Mouse (Mus musculus) CD4-positive helper T cell, adult 2 months (primary cell): Measurements from ENCODE around the gene Slc10a7.
"Not testable (repeated sequence)": the region's sequence is repeated elsewhere in the genome, so short reads cannot be mapped to it uniquely, and the experiment has no call there.

Source experiments
- DNase-seq: peaks from one replicate; pipeline ENCODE4 v3.0.0-alpha.2; 2012; ENCODE audit warnings: low read depth, missing footprints, low spot score

Gene Slc10a7

DNA sequence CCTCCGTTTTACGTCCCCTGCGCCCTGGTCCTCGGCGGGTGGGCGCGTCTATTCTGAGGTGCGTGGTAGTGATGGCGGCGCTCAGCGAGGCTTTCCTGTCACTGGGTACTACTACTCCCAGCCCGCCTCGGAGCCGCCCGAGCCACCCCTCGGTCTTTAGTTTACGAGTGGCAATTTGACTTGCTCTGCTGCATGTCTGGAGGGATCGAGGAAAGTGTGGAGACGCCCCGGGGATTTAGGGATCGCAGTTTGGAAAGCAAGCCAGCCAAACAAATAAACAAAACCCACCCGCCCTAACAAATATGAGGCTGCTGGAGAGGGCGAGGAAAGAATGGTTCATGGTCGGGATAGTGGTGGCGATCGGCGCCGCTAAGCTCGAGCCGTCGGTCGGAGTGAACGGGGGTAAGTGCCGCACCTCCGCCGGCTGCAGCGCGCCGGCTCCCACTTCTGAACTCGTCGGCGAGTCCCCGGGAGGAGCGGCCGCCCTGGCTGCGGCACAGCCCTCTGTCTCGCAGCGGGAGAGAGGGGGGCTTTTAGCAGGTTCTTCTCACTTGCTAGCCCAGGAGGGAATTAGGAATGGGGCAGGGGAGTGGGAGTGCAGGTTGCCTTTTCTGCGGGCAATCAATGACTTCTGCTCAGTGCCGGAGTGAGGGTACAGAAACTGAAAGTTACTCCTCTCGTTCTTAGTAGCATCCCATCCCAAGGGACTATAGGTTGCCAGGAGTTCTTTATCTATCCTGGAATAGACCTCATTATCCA is at the start of gene Slc10a7:
Slc10a7 (plus strand) TSS at position 74 of the 759 bp plus-strand sequence.
- DNase-seq, result peak; percentile 87

DNA sequence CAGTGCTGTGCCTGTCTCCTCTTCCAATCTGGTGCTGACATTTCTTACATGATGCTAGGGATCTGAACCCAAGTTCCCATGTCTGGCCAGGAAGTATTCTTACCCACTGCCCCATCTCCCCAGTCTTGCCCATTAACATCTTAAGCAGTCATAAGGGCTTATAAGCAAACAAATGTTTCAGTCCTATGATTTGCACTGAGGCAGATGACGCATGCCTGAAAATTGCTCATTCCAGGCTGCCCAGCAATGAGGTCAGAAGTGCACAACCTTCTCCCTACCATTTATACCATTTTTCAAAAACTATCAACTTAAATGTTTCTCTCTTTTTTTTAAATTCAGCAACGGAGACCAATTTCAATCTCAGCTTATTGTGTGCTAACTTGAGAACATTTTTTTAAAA is 45.2 kb upstream of the Slc10a7 start:
- DNase-seq, result no peak

DNA sequence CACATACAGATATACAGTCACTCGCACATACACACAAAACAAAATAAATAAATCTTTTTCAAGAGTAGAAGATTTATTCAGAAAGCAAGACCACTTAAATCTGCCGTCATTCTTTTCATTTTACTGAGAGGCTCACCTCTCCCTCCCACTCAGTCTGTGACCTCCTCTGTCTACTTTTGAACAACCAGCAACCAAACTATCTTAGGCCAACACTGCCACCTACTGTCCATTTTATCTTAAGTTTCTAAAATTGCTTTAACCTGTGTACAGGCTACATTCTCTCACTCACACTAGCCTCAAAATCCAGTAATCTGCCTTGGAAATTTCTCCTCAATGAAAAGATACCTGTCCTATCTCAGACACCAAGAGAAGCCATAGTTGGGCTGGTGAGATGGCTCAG is 41.3 kb upstream of the Slc10a7 start:
- peak; percentile 7 for DNase-seq

DNA sequence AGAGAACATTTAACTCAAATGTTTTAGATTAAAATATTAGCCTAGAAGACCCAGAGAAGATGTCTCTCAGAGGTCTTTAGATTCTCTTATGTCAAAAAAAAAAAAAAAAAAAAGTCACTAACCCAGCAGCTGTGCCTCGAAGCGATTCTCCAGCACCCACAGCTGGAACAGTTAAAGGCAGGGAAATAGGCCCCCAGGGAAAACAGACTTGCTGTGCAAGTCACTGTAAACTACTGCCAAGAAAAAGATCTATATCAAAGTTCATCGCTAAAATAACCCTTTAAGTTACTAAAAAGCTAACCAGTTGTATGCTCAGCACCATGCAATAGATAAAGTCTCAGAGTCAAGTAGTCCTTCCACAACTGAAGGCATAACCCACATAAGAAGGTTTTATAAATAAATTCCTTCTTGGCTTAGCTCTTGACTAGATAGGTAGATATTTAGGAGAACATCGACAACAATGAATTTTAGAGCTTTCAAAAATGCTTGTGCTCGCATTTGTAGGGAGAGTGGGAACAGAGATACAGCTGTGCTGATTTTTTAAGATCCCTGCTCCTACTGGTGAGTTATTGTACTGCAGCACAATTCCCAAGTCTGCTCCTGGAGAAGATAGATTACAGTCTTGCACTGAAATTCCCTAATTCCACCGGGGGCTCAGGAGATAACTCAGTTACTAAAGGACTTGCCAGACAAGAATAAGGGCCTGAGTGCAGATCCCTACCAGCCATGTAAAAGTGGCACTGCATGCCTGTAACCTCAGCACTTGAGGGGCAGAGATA is 31.9 kb upstream of the Slc10a7 start:
- no peak for DNase-seq

DNA sequence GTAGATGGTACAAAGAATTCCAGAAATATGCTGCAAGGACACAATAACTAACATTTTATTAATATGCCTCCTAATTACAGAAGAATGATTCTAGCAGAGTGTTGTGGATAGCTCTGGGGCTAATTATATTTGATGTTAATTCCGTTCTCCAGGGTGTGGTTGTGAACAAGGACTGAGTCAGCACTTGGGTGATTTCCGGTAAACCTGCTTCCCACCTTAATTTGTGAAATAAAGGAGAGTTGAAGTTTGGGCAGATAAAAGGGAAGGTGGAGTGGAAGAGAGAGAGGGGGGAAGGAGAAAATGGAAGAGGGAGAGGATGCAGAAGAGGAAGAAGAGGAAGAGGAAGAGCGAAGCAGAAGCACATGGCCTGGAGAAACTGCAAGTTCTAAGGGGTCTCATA is 19.4 kb upstream of the Slc10a7 start:
- DNase-seq, result no peak

DNA sequence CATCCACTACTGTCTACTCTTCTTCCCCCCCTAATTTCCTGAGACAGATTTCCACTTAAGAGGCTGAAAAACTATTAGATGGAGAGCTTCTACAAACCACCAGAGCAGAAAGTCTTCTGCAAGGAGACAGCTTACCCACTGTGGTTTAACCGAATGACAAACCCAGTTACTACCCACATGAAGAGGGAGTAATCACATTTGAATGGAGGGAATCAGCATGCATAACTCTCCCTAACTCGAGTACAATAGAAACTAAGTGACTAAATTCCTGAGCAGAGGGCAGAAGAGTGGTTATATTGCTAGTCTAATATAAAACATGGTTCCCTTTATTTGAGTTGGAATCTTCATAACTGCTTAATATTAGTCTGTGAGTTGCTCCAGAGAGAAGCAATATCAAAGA is 16.1 kb upstream of the Slc10a7 start:
- DNase-seq, result no peak

DNA sequence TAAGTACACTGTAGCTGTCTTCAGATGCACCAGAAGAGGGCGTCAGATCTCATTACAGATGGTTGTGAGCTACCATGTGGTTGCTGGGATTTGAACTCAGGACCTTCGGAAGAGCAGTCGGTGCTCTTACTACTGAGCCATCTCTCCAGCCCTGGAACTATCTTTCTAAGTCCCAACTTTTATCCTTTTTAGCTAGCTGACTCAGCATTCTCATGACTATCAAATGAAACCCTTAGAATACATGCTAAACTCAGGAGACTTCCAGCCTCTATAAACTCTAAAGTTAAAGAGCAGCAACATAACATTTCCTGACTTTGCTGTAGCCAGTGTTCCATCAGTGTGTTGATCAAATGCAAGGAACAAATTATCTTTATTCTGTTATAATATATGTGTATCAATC is 12.9 kb upstream of the Slc10a7 start:
- not testable (repeated sequence) for DNase-seq

DNA sequence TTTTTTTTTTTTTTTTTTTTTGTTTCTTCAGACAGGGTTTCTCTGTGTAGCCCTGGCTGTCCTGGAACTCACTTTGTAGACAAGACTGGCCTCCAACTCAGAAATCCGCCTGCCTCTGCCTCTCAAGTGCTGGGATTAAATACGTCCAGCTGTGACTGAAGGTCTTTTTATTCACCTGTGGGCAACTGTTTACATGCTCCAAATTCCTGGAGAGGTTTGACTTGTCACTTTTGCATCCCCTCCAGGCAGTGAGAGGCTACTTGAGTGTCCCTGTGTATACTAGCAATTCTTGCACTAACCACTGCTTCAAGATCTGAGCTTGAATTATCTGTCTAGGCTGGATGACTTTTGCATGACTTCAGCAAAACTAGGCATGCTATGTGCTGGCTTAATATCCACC is 6.4 kb upstream of the Slc10a7 start:
- DNase-seq, result no peak

DNA sequence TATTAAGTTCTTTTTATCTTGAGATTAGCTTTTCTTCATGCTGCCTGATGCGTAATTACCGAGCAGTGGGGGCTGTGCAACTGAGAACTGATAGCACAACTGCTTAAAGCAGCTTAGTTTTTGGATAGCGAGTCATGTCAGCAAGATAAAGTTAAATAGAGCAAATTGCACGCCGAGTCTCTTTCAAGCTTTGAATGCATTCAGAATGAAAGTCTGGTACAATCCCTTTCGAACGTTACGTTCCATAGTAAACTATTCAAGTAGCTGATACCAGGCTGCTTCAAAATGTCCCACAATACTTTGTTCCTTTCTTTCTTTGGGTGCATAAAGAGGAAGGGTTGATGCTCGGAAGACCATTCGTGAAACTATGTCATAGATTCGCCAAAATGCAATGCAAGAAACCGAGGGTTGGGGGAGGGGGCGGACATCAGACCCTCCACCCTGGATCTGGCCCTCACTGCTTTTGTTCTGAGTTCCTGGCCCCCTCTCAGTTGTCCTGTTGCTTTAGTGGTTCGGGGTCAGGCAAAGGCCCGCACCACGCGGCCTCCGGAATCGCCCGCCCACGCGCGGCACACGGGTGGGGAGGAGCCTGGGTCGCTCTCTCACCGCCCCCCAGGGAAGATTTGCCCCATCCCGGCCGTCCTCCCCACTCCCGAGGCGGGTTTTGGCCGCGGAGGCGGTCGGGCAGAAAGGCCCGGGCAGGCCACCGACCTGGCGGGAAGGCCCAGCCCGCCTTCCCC is 997 bp upstream of the Slc10a7 start:
- DNase-seq, result no peak

DNA sequence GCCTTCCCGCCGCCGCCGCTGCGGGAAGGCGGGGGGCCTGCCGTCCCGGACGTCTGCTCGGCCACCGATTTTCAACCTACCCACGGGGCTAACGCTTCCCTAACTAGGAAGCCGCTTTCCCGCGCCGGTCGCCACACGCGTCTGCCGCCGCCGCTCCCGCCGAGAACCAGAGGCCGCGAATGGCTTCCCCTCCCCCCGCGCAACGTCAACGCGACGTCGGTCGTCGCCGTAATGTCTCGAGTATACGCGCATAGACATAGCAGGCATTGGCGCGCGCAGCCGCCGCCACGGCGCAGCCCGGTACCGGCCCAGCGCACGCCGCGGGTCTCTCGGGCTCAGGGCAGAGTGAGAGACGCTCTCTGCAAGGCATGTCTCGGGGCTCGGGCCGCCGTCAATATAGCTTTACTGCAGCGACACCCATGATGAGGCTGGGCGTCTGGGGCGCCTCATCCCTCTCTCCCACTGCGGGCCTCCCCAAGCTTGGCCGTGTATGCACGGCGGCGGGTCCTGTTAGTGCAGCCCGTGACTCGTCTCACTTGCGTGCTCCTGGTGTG is 350 bp upstream of the Slc10a7 start, which contains the start of gene Rbmxl1:
Rbmxl1 (minus strand) TSS at position 180 of the 554 bp plus-strand sequence.
- DNase-seq, result peak; percentile 93

DNA sequence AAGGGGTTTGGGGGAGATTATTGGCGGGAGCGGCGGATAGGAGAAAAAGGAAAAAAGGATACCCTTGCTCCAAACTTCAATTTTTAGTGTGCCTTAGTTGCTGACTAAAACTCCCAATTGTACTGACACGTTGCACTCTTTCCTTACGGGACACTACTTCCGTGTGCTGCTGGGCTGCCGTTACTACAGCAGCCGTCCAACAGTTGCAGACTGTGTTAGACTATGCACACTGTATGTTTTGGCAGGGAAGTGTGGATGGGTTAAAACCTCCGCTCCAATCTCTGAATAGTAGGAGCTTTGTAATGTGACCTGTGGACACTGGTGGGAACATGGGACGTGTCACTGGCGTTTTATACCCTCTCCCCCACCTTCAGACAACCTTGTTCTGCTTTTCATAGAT is 948 bp downstream of the Slc10a7 start:
- peak; percentile 35 for DNase-seq

DNA sequence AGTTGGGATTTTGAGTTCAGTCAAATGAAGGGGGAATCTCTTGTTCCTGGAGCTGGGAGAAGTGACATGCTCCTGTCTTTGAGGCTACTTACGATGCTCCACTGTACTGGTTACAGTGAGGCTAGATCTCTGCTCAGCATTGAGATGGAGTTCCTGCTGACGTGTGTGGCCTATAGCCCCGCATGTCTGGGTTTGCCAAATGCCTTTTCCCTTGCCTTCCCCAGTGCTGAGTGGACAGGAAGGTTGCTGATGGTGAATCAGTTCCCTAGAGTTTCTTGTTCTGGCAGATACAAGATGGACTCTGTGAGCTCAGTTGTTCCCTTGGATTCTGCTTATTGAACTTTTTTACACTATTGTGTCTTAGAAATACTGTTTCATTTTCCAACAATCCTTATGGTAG is 1.8 kb downstream of the Slc10a7 start:
- no peak for DNase-seq

DNA sequence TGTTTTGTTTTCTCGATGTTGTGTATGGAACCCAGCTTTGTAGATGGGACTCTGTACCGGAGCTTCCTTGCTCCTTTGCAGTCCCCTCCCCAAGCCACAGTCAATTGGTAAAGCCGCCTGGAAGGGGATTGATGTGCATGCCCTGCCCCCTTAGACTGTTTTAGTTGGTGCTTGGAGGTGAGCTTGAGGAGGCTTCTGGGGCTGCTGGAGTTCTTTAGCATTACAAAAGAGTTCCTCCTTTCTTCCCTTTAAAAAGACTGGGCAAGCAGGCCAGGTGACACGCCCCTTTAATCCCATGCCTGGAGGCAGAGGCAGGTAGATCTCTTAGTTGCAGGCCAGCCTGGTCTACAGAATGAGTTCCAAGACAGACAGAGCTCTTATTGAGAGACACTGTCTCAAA is 4.0 kb downstream of the Slc10a7 start:
- no peak for DNase-seq

DNA sequence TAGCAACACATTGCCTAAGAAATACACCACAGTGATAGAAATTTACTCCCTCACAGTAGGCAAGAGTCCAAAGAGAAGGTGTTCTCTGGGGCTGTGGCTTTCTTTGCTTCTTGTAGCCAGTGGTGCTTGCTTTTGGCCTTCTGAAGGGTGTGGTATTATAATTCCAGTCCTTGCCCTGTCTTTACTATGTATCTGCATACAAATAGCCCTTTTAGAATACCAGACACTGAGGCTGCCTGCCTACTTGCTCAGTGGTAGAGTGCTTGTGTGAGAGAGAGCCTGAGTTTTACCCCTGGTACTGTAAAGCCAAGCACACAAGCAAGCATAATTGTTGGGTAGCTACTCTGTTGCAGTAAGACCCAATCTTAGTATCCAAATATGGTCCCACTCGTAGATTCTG is 5.6 kb downstream of the Slc10a7 start:
- no peak for DNase-seq

DNA sequence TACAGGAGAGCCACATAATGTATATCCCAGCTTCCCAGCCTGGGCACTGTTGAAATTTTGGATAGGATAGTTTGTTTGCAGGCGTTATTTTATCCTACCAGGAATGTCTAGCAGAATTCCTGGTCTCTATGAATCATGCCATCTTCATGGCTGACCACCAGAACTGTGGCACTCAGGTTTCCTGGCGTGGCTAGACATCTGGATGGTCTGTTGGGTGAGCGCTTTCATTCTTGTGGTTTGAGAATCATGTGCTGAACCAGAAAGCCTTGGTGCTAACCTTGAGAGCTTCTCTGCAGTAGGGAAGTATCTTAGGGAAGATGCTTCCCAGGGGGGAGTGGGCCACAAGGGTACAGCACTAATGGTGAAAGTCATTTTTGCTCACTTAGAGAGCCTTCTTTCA is 6.0 kb downstream of the Slc10a7 start:
- no peak for DNase-seq

DNA sequence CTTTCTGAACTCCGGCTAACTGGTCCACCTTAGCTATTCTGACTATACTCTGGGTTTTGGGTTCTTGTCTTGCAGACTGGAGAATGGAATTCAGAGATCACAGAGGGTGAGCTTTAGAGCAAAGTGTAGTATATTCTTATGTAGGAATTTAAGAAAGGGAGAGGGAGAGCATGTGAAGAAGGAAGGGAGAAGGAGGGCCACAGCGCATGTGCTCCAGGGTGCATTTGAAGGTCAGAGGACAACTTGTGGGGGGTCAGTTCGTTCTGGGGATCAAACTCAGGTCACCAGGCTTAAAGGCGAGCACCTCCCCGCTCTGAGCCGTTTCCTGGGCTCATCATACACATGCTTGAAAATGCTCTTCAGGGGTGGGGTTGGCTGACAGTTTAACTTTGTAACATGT is 24.8 kb downstream of the Slc10a7 start:
- no peak for DNase-seq

DNA sequence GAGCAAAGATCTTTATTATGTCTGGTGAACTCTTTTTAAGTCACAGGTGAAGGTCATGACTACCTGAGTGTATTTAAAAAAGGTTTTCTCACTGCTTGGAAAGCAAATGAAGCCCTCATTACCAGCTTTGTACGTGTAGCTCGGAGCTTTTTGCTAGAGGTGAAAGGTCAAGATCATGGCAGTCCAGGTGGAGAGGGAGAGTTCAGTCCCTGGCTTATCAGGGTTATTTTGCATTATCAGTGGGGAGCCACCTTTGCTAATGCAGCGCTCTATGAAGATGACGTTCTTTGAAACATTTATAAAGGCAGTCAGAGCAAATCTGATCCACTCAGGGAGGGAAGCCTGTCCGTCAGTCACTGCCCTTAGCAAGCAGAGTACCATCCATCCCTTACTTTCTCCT is 27.6 kb downstream of the Slc10a7 start:
- DNase-seq, result no peak

DNA sequence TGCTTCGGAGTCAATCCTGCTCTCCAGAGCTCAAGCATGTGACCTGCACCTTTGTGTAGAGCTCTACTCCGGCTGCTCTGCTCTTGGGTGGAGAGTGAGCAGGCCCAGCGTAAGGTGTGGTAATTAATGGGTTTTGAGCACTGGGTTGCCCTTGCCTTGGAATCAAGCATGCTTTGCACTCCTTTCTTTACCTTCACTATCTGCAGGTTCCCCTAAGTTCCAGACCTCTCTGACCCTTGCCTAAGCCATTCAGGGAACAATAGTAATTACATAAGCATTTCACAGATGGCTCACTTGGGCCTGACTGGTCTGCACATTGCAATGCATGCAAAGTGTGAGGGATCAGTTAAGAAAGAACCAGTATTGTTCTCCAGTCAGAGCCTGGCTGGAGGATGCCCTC is 28.6 kb downstream of the Slc10a7 start:
- DNase-seq, result no peak

DNA sequence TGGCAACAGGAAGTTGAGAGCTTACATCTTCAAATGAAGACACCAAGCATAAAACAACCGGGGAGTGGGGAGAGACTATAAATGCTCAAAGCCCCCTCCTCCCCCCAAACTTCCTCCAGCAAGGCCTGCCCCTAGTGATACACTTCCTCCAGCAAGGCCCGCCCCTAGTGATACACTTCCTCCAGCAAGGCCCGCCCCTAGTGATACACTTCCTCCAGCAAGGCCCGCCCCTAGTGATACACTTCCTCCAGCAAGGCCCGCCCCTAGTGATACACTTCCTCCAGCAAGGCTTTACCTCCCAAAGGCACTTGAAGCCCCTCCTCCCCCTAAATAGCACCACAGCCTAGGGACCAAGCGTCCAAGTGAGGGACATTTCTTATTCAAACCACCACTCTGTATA is 33.5 kb downstream of the Slc10a7 start:
- not testable (repeated sequence) for DNase-seq

DNA sequence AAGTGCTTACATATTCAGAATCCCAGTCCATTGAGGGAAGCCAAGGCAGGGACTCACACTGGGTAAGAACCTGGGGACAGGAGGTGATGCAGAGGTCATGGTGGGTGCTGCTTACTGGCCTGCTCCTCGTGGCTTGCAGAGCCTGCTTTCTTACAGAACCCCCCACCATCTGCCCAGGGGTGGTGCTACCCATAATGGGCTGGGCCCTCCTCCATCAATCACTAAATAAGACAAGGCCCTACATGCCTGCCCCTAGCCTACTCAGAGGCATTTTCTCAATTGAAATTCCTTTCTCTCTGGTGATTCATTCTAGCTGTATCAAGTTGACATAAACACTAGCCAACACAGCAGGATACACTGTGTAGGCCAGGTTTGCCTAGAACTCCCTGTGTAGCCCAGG is 34.5 kb downstream of the Slc10a7 start:
- no peak for DNase-seq

DNA sequence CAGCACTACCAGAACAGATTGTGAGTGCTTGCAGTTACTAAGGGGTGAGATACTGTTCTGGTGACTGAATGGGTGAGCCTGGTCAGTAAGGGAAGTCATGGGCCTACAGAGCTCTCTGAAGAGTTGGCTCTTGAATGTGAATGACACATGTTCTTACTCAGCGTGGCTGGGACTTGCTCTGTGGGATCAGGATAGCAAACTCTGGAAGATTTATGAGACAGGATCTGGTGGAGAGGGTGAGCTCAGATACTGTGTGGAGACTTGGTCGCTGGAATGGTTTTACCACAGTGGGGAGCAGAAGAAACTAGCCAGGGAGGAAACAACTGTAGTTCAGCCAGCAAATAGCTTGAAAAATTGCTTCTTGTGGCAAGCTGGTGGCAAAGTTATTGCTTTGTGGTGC is 35.4 kb downstream of the Slc10a7 start:
- DNase-seq, result no peak
